Mouse (Mus musculus) neutrophil, adult 5-6 weeks (primary cell): ENCODE measurements around the gene Hist1h2ag. TPM values are rescaled to one million over a fixed set of nuclear protein-coding genes. Genes with fewer than 3 reads are reported as not detected.

ENCODE experiments used
- ATAC-seq: fragments of 151-379, 151-347 bp; 2 replicates; pipeline ENCODE4 v1.8.0; 2017; ENCODE audit warnings: mild to moderate bottlenecking, moderate TSS enrichment; ENCODE audit not compliant: insufficient number of reproducible peaks, poor library complexity, low FRiP score, severe bottlenecking; ENCODE audit errors: extremely low read depth
- total RNA-seq: library from RNA; stranded (forward); fragments of 200-1000 nt; gene quantifications from 2 replicates; pipeline ENCODE4 v1.2.3, GENCODE M21; 2017

Gene Hist1h2ag
- total RNA-seq, 1 experiment from 2014 or later: 24.6 TPM

DNA sequence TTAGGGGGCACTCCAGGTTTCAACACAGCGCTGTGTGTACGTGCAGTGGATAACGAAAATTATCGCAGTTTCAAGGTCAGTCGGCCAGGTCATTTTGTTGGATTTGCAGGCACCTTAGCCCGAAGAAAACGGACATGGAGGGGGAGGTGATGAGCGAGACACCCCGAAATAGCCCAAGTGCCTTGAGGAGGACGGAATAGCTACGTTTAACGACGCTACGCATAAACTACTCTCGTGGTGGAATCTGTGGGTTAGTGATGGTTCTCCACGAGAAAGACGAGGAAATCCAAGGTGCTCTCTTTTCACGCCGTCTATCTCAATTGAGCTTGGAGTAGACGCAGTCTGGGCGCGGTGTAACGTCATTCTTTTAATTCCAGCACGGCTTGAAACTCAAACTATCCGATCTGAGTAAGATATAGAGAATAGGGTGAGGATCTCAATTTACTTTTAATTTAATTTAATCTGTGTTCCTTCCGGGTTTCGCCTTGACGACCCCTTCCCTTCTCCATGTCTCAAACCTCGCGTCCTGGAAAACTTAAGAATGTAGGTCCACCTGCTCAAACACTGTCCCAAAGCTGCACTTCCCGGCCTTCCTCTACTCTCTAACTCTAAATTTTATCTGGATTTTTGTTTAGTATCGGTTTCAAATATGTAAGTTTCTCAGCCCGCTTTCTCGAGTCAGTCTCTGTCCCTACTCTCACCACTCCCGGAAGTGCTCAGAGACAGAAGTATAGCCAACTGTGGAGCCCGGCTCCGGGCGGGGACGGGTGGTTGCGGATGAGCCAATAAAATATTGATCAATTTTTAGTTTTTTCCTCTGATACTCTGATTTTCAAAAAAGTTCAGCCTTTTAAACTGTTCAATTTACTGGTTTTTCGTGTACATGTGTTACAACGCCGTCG is 22.6 kb downstream of the Hist1h2ag start:
- no peak for ATAC-seq

DNA sequence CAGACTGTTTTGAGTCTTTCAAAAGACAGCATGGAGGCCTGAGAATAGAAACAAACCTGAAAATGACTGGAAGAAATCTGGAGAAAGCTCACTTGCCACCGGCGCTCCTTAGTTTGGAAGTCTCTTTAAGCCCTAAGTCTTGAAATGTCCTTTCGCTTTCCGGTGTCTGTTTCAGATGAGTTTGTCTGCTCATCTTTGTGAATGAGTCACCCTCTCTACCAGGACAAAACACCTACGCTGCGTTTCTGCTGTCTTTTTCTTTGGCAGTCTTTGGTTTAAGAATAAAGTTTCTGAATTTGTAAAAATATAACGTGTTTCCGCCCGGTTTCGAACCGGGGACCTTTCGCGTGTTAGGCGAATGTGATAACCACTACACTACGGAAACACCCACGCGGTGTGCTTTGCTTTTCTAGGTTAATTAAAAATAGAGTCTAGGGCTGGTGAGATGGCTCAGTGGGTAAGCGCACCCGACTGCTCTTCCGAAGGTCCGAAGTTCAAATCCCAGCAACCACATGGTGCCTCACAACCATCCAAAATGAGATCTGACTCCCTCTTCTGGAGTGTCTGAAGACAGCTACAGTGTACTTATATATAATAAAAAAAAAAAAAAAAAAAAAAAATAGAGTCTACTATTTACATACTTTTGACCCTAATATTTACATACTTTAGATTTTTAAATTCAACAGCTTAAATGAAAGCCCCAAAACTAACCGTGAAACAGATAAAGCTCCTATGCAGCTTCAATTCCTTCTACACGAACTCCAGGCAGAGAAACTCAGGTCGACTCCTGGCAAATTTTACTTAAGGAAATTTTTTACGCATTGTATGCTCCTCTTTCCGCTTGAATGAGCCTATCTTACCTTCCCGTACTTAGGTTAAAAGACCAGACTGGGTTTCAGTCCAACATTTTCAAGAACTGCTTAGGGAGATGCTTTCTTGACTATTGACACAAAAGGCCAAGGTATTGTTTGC is 27.0 kb downstream of the Hist1h2ag start:
- peak; percentile 85 for ATAC-seq

DNA sequence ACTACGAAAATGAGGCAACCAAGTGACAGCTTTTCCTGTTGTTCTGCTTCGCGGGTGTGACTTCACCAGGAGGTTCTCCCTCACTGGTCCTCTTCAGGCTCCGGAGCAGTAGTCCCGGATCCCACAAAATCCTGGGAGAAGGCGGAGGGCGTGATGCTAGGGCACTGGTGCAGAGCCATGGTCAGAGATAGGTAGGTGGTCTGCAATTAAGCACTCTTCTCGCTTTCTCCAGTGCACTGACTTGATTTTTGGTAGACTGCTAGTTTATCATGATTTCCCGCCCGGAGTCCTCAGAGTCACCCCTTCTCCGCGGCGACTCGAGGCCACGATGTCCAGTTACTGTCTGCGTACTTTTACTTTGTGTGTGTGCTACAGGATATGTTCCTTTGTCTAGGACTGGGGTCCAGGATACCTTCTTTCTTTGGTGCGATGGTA is 28.3 kb downstream of the Hist1h2ag start:
- no peak for ATAC-seq

DNA sequence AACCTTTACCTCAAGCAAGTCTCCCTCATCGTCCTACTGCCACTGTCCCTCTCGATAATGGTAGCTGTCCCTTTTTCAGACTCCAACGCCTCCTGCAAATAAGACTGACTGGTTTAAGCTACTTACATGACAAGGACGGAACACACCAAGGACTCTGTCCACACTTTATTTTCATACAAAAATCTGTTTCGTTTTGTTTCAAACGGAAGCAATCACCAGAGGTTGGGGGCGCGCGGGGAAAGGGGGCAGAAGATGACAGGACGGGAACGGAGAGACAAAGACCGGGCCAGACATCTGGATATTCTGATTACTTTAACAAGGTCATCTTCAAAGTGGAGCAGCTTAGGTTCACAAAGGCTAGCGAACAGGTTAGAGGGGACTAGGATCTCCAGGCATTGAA is 29.0 kb downstream of the Hist1h2ag start:
- no peak for ATAC-seq

DNA sequence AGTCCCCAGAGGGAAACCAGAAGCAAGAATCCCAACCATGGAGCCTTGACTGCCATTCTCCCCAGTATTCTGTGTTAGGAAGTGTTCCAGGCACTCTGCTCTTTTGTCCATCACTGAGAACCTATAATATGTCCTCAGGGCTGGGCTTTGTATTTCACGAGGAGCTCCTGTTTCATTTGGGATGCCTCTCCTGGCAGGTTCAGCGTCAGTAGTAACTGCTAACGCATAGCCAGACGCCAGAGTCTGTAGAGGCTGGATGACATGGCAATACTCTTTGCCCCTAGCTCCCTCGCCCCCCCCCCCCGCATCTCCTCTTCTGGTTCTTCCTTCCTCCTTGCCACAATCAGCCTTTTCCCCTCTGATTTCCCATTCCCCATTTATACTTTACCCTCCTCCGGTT is 33.1 kb downstream of the Hist1h2ag start, which contains the start of gene Prss16:
Prss16 (minus strand) TSS at position 101 of the 400 bp plus-strand sequence.
- ATAC-seq: no peak

DNA sequence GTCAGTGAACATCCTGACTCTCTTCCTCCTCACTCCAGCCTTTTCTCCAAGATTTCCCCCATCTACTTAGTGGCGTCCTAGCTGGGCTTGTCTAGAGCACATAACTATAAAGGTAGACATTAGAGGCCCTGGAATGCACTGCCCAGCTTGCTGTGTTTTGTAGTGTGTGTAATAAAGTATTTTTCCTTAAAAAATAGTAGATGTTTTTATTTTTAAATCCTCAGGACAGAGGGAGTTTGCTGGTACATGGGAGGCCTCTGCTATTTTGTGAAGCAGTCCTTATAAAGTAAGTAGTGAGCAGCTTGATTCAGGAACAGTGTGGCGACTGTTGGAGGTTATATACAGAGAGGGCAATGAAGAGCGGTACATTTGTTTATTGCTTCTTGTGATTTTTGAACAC is 34.0 kb downstream of the Hist1h2ag start:
- no peak for ATAC-seq

DNA sequence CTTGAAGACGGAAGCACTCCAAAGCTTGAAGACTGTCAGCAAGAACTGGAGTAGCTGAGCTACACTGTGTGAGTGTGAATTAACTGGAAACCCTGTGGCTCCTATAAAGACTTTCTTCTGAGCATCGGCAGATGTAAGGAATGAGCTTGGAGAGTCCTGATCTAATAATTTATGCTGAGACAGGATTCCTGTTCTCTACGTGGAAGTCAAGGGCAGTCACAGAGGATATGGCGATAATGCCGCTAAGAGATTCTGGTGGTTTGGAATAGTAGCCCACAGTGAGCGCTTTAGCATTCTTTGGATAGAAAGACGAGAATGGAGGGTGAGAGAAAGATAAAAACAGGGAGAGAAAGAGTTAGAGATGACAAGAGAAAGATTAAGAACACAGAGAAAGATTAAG is 34.9 kb downstream of the Hist1h2ag start:
- no peak for ATAC-seq

DNA sequence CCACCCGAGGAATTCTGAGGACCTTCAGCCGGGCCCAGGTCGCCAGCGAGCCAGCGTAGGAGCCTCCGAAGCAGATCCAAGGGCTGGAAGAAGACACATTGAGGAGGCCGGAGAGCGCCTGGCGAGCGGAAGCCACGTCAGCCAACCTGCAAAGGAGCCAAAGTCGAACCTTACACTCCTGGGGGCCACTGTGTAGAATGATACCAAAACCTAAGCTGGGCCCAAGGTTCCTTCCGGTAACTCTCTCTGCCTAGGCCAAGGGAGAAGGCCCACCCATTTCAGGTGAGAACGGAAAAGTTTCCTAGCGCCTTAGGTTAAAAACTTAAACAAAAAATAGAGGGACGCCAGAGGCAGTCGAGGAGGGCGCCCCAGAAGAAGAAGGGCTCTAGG is 35.6 kb downstream of the Hist1h2ag start:
- no peak for ATAC-seq

DNA sequence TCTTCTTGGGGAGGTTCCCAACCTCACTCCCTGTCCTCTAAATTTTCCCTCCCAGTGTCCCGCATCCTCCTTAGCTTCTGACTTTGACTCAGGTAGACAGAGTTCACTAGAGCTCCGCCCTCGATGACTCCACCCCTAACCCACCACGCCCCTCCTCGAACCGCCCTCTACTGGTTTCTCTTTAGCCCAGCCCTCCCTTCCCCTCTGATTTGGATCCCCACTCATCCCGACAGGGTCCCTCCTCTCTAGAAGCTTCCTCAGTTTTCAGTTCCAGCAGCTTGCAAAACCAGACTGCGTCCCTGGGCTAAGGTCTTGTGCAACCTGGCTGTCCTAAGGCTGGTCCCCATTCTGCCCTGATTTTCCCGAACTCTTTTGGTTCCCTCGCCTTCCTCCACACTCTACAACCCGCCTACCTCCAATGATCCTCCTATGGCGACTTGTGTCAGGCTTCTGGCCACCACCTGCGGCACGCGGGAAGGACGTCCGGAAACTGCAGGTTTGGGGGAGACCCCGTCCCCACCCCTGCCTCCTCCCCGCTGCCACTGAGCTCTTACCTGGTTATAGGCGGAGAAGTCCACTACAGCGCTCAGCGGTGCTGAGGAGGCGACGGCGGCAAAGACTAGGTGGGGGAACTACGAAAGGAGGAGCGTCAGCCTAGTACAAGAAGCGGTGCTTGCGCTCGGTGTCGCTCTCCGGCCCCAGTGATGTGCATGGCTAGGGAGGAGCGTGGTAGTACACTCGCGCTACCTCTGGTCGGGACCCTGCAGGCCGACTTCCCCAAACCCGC is 36.2 kb downstream of the Hist1h2ag start:
- ATAC-seq: peak; percentile 65

DNA sequence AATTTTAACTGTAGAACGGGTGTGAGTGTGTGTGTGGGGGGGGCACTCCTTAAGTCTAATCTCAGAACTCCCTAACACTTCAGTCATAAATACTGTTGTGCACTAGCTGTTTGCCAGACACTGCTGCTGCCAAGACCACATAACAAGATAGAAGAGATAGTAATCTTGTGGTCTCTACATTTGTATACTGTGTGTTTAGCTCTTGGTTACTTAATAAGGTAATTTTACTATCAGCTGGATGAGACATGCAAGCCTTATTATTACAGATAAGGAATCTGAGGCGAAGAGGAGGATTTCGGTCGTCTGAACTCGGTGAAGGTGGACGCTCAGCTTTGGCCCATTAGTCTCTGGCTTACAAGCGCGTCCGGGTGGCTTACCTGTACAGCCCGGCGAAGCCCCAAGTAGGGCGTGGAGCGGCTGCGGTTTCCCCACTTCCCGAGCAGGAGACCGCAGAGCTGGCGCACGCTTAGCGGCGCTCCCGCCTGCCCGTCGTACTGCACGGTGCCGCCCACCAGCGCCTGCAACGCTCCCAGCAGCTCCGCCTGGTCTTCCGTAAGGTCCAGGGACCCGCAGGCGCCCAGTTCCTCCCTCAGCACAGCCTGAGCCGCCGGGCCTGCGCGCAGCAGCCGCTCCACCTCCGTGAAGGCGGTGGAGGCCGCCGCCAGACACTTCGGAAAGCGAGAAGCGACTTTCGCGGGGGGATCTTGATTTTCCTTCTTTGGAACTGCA is 37.0 kb downstream of the Hist1h2ag start:
- peak; percentile 25; the same call in 1 of the 2 replicates for ATAC-seq

DNA sequence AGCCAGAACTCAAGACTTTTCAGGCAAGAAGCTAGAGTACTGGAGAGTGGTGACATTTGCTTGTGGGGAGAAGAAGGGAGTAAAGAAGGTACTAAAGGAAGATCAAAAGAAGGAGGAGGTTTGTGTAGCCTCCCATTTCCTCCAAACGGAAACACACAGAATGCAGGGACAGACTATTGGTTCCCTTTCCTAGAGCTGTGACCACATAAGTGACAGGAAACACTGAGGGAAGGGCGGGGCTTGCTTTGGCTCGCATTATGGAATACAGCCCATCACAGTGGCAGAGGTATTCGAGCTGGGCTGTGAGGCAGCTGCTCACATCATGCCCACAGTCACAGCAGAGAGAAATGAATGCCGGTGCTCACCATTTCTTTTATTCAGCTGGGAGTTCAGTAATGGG is 40.9 kb downstream of the Hist1h2ag start:
- ATAC-seq: no peak

DNA sequence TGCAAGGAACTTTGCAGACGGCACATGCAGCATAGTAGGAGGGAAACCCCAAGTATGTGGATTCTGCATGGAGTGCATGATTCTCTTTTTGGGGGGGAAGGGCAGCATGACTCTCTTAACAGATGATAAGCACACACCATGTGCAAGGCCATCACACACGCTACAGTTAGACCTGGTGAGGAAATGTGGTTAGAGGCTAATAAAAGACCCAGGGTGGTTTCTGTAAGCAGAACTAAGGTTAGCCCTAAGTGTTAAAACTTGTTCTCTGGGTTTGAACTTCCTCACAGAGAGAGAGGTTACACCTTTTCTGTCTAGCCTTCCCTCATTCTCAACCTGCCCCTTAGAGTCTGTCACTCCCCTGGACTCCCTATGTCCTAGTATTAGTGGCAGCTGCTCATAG is 41.4 kb downstream of the Hist1h2ag start:
- ATAC-seq: no peak

DNA sequence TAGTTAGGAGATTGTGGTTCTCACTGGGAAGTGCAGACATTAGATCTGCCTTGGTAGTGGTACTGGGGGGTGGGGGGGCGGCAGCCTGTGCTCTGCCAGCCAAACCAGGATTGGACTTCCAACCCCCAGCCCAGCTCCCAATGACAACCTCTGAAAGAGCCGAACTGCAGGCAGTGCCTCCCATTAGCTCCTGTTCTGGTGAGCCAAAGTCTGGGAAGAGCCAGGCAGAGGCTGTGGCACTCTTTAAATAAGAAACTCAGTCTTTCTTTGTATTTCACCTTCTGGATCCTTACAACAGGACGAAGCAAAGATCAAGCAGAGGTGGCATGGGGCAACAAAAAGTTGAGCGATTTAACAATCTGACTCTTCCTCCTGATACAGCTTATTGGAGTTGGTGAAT is 43.6 kb downstream of the Hist1h2ag start:
- no peak for ATAC-seq

DNA sequence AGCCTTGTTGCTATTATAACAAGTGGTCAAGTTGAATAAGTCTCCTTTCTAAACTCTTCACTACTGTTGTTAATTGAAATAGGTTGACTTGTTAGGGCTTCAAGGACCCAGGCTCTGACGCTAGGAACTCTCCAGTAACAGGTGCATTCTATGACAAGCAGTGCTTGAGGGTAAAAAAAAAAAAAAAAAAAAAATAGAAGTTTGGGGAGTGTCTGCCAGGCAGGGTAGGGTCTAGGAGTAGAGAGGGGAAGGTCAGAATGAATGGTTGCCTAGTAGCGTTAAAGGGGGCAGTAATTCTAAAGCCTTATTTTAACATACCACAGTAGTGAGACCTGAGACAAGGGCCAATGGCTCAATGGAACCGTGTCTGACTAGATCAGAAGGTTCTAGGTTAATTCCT is 44.3 kb downstream of the Hist1h2ag start:
- no peak for ATAC-seq

DNA sequence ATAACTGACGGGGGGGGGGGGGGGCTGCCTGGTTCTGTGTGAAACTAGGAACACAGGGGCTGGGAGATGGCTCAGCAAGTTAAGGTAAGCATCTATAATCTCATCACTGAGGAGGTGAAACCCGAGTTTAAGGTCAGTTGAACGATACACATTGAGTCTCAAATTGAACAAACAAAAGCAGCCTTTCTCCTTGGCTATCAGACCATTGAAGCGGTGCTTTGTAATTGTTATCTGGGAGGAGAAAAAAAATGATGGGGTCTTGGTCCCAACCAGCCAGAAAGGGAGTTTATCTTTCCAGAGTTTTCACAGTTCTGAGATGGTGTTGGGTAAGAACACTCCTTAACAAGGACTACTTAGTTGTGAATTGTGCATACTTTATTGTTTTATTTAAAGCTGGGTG is 44.9 kb downstream of the Hist1h2ag start:
- ATAC-seq: no peak

DNA sequence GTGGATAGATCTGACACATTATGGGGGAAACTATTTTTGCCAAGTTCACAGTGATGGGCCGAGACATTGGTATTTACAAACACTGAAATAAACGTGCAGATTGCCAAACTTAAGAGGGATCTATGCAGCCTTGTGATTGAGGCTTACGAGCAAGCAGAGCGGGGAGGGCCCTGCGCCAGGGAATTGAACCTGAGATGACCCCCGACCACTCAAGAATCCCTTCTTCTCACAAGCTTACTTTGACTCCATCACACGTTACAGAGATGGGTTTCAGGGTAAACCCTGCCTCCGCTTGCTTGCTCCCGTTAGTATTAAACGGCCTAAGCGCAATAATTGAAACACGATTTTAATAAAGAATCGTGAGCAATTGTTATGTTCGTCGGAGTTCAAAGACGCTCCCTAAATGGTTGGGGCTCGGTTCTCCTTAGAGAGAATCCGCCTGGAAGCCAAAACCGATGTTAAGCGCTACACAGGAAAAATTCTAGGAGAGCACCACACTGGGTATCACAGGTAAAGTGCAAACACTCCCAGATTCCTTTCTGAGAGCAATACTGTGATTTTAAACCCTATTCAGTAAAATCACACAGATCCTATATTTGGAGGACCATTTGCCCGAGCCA is 45.4 kb downstream of the Hist1h2ag start:
- ATAC-seq: no peak

DNA sequence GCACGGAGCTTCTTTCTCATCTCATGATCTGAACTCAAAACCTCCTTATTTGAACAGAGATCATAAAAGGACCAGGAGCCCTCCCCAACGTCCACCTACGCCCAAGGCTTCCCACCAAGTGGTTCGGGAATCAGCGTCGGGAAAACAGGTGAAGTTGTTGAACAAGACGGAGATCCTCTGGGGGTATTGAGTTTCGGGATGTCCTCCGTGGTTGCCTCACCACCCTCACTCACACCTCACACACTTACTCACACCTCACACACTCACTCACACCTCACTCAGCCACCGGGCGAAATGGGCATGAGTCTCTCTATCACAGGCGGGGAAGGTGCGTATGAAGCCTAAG is 45.9 kb downstream of the Hist1h2ag start:
- ATAC-seq: no peak
